Mouse (Mus musculus): Measurements from ENCODE around the gene Kat14. TPM values are rescaled to one million over a fixed set of nuclear protein-coding genes. Genes with fewer than 3 reads are reported as not detected.
A peak's percentile ranks its signal among the peaks of the same experiment; 100 is the strongest.

The Kat14 gene
- polyA plus RNA-seq, 1 experiment, result 44.8 TPM

- Histone ChIP-seq H3K4me1 (ENCODE audit: control insufficient read depth, insufficient read depth, low read length) (no peaks in the 10 kb centered on the region), H3K27me3 (replicated peaks; ENCODE audit: control insufficient read depth, insufficient read depth, low read length) (no peaks in the 10 kb centered on the region), H3K27ac (ENCODE audit: insufficient read depth, low read depth, low read length) (no peak overlapping the region), H3K4me3 (ENCODE audit: insufficient read depth, low read depth, low read length) (no peak overlapping the region), H3K36me3 (ENCODE audit: control insufficient read depth, insufficient read depth, low read length) (peaks cover 1% of the 10 kb centered on the region)
- TF ChIP-seq POLR2A (IDR thresholded peaks at IDR 0.05; ENCODE audit: low read depth, low read length), result no peak
- TF ChIP-seq CTCF (conservative IDR thresholded peaks at IDR 0.05; ENCODE audit: insufficient read depth, insufficient read length, low read depth, low read length), result no peak
- 85% methylated on average over 4 of the region's 4 CpGs for WGBS
- no peak for DNase-seq
These were observed 40.3 kb downstream of the Kat14 start for GRCm38 (mm10) chr2:144409037-144409436.

- TF ChIP-seq CTCF (conservative IDR thresholded peaks at IDR 0.05; ENCODE audit: insufficient read depth, insufficient read length, low read depth, low read length) (no peak), POLR2A (IDR thresholded peaks at IDR 0.05; ENCODE audit: low read depth, low read length) (no peak)
These were observed 41.8 kb downstream of the Kat14 start for GRCm38 (mm10) chr2:144410603-144411002.

GRCm38 (mm10) chr2:144414646-144415045 lies 45.9 kb downstream of the Kat14 start:
- TF ChIP-seq POLR2A (IDR thresholded peaks at IDR 0.05; ENCODE audit: low read depth, low read length), result no peak
- no peak for TF ChIP-seq CTCF (conservative IDR thresholded peaks at IDR 0.05; ENCODE audit: insufficient read depth, insufficient read length, low read depth, low read length)
- Histone ChIP-seq H3K27ac (ENCODE audit: insufficient read depth, low read depth, low read length) (no peak overlapping the region), H3K27me3 (replicated peaks; ENCODE audit: control insufficient read depth, insufficient read depth, low read length) (no peaks in the 10 kb centered on the region), H3K4me1 (ENCODE audit: control insufficient read depth, insufficient read depth, low read length) (0 out of 2 replicates have a peak, but pooled peaks cover 2% of the 10 kb centered on the region), H3K36me3 (ENCODE audit: control insufficient read depth, insufficient read depth, low read length) (no peaks in the 10 kb centered on the region), H3K4me3 (ENCODE audit: insufficient read depth, low read depth, low read length) (no peak overlapping the region)
- WGBS, result 81% methylated on average over 1 of the region's 1 CpGs
- DNase-seq, result no peak

More at GRCm38 (mm10) chr2:144410603-144411002, 41.8 kb downstream of the Kat14 start:
- no peaks in the 10 kb centered on the region for H3K4me1 ChIP-seq (ENCODE audit: control insufficient read depth, insufficient read depth, low read length)
- no peaks in the 10 kb centered on the region for H3K27me3 ChIP-seq (replicated peaks; ENCODE audit: control insufficient read depth, insufficient read depth, low read length)
- H3K4me3 ChIP-seq (ENCODE audit: insufficient read depth, low read depth, low read length), result no peak overlapping the region
- no peaks in the 10 kb centered on the region; the same call in none of the 2 replicates for H3K36me3 ChIP-seq (ENCODE audit: control insufficient read depth, insufficient read depth, low read length)
- no peak for DNase-seq
- WGBS, result 68% methylated on average over 3 of the region's 3 CpGs
- no peak overlapping the region for H3K27ac ChIP-seq (ENCODE audit: insufficient read depth, low read depth, low read length)

GRCm38 (mm10) chr2:144416859-144417258 lies 48.1 kb downstream of the Kat14 start:
- H3K27ac ChIP-seq (ENCODE audit: insufficient read depth, low read depth, low read length), result no peak overlapping the region
- H3K27me3 ChIP-seq (replicated peaks; ENCODE audit: control insufficient read depth, insufficient read depth, low read length), result no peaks in the 10 kb centered on the region
- no peaks in the 10 kb centered on the region for H3K36me3 ChIP-seq (ENCODE audit: control insufficient read depth, insufficient read depth, low read length)
- WGBS, result 52% methylated on average over 8 of the region's 8 CpGs
- H3K4me3 ChIP-seq (ENCODE audit: insufficient read depth, low read depth, low read length), result no peak overlapping the region
- no peak for TF ChIP-seq CTCF (conservative IDR thresholded peaks at IDR 0.05; ENCODE audit: insufficient read depth, insufficient read length, low read depth, low read length)
- TF ChIP-seq POLR2A (IDR thresholded peaks at IDR 0.05; ENCODE audit: low read depth, low read length), result no peak
- 0 out of 2 replicates have a peak, but pooled peaks cover 2% of the 10 kb centered on the region for H3K4me1 ChIP-seq (ENCODE audit: control insufficient read depth, insufficient read depth, low read length)
- DNase-seq, result no peak

GRCm38 (mm10) chr2:144418062-144418461 lies 49.3 kb downstream of the Kat14 start:
- 0 out of 2 replicates have a peak, but pooled peaks cover 2% of the 10 kb centered on the region for H3K4me1 ChIP-seq (ENCODE audit: control insufficient read depth, insufficient read depth, low read length)
- no peak overlapping the region for H3K4me3 ChIP-seq (ENCODE audit: insufficient read depth, low read depth, low read length)
- TF ChIP-seq POLR2A (IDR thresholded peaks at IDR 0.05; ENCODE audit: low read depth, low read length), result no peak
- no peak for TF ChIP-seq CTCF (conservative IDR thresholded peaks at IDR 0.05; ENCODE audit: insufficient read depth, insufficient read length, low read depth, low read length)
- peak; percentile 65 for DNase-seq
- peak overlapping the region; percentile 15; the same call in 1 of the 2 replicates for H3K27ac ChIP-seq (ENCODE audit: insufficient read depth, low read depth, low read length)
- H3K27me3 ChIP-seq (replicated peaks; ENCODE audit: control insufficient read depth, insufficient read depth, low read length), result no peaks in the 10 kb centered on the region
- no peaks in the 10 kb centered on the region for H3K36me3 ChIP-seq (ENCODE audit: control insufficient read depth, insufficient read depth, low read length)
- 12% methylated on average over 2 of the region's 2 CpGs for whole genome bisulfite sequencing

GRCm38 (mm10) chr2:144422094-144422675 lies 53.4 kb downstream of the Kat14 start:
- Histone ChIP-seq H3K4me3 (ENCODE audit: insufficient read depth, low read depth, low read length) (no peak overlapping the region), H3K27ac (ENCODE audit: insufficient read depth, low read depth, low read length) (no peak overlapping the region), H3K27me3 (replicated peaks; ENCODE audit: control insufficient read depth, insufficient read depth, low read length) (no peaks in the 10 kb centered on the region), H3K36me3 (ENCODE audit: control insufficient read depth, insufficient read depth, low read length) (no peaks in the 10 kb centered on the region), H3K4me1 (ENCODE audit: control insufficient read depth, insufficient read depth, low read length) (0 out of 2 replicates have a peak, but pooled peaks cover 2% of the 10 kb centered on the region)
- DNase-seq, result no peak
- 49% methylated on average over 10 of the region's 10 CpGs for WGBS
- TF ChIP-seq CTCF (conservative IDR thresholded peaks at IDR 0.05; ENCODE audit: insufficient read depth, insufficient read length, low read depth, low read length), result no peak
- no peak for TF ChIP-seq POLR2A (IDR thresholded peaks at IDR 0.05; ENCODE audit: low read depth, low read length)

- 35% methylated on average over 1 of the region's 1 CpGs for WGBS
These were observed 57.0 kb downstream of the Kat14 start for GRCm38 (mm10) chr2:144425761-144426160.

More at GRCm38 (mm10) chr2:144425761-144426160, 57.0 kb downstream of the Kat14 start:
- peak; percentile 60 for DNase-seq
- Histone ChIP-seq H3K27me3 (replicated peaks; ENCODE audit: control insufficient read depth, insufficient read depth, low read length) (no peaks in the 10 kb centered on the region), H3K4me3 (ENCODE audit: insufficient read depth, low read depth, low read length) (no peak overlapping the region), H3K36me3 (ENCODE audit: control insufficient read depth, insufficient read depth, low read length) (no peaks in the 10 kb centered on the region), H3K4me1 (ENCODE audit: control insufficient read depth, insufficient read depth, low read length) (0 out of 2 replicates have a peak, but pooled peaks cover 2% of the 10 kb centered on the region), H3K27ac (ENCODE audit: insufficient read depth, low read depth, low read length) (peak overlapping the region; percentile 53)
- TF ChIP-seq CTCF (conservative IDR thresholded peaks at IDR 0.05; ENCODE audit: insufficient read depth, insufficient read length, low read depth, low read length) (no peak), POLR2A (IDR thresholded peaks at IDR 0.05; ENCODE audit: low read depth, low read length) (no peak)
